Mouse (Mus musculus) brain, embryonic 14.5 days (tissue): ENCODE measurements at regions not wholly inside any gene's neighbourhood (a gene's known extent, or its start where the extent isn't known, plus 50 kb on each side); places are given as distances from the start of the nearest gene placed in this dataset.

ENCODE experiments used
- CTCF ChIP-seq: fragments of 200-500 bp; IDR thresholded peaks from 2 replicates; pipeline ENCODE4 v1.5.1; 2012; ENCODE audit warnings: inconsistent platforms, mild to moderate bottlenecking, moderate library complexity, borderline replicate concordance; ENCODE audit not compliant: insufficient read depth, insufficient read length; ENCODE audit errors: extremely low read depth
- POLR2A ChIP-seq: fragments of 200-500 bp; IDR thresholded peaks from 2 replicates; pipeline ENCODE4 v1.6.1; 2012; ENCODE audit warnings: mild to moderate bottlenecking, inconsistent platforms, borderline replicate concordance; ENCODE audit not compliant: poor library complexity, insufficient read depth, insufficient read length, severe bottlenecking; ENCODE audit errors: extremely low read depth

DNA sequence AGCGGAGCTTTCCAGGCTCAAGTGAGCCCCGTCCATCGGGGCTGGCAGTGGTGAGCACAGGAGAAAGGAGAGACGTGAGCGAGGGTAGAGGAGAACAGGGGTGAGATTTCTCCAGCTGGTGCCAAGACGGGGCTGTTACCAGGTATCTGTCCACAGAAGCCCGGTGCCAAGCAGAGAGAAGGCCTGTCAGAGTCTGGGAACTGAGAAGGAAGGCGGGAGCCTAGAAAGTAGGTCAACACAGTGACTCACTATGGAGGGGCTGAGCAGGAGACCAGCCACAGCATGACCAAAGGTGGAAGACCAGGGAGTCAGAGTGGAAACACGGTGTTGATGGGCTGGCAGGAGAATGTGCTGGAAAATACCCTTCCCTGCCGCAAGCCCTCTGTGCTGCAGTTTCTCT is 245.0 kb downstream of the Tgfb2 start:
- TF ChIP-seq CTCF: no peak
- no peak for TF ChIP-seq POLR2A
